Mouse (Mus musculus) heart, embryonic 11.5 days (tissue): Measurements from ENCODE around the gene Rybp. TPM values are rescaled to one million over a fixed set of nuclear protein-coding genes. Genes with fewer than 3 reads are reported as not detected.

ENCODE experiments used
- ATAC-seq: fragments of 200-750 bp; cut with Nextera tagmentation; replicated peaks from 2 replicates; pipeline ENCODE4 v1.8.0; 2017; ENCODE audit warnings: moderate library complexity; ENCODE audit not compliant: insufficient number of reproducible peaks, low FRiP score, low TSS enrichment
- H3K27ac ChIP-seq: fragments of 300-500 bp; sonication (generic); 2 replicates; pipeline ENCODE4 v1.5.1; 2014; ENCODE audit warnings: mild to moderate bottlenecking, low read depth, low read length
- H3K27me3 ChIP-seq: fragments of 300-500 bp; sonication (generic); 2 replicates; pipeline ENCODE4 v1.6.1; 2014; ENCODE audit warnings: mild to moderate bottlenecking, low read length, mixed read lengths; ENCODE audit not compliant: control insufficient read depth, insufficient read depth
- H3K36me3 ChIP-seq: fragments of 300-500 bp; sonication (generic); 2 replicates; pipeline ENCODE4 v1.6.1; 2014; ENCODE audit warnings: mild to moderate bottlenecking, low read length, moderate library complexity, mixed read lengths; ENCODE audit not compliant: control insufficient read depth, insufficient read depth
- H3K4me1 ChIP-seq: fragments of 300-500 bp; sonication (generic); 2 replicates; pipeline ENCODE4 v1.6.1; 2014; ENCODE audit warnings: low read length; ENCODE audit not compliant: control insufficient read depth, insufficient read depth
- H3K4me2 ChIP-seq: fragments of 300-500 bp; sonication (generic); 2 replicates; pipeline ENCODE4 v1.6.1; 2014; ENCODE audit warnings: mild to moderate bottlenecking, moderate library complexity
- H3K4me3 ChIP-seq: fragments of 300-500 bp; sonication (generic); 2 replicates; pipeline ENCODE4 v1.5.1; 2014; ENCODE audit warnings: low read depth, low read length
- H3K9ac ChIP-seq: fragments of 300-500 bp; sonication (generic); 2 replicates; pipeline ENCODE4 v1.6.1; 2014; ENCODE audit warnings: mild to moderate bottlenecking, low read depth, low read length, moderate library complexity
- H3K9me3 ChIP-seq: fragments of 300-500 bp; sonication (generic); replicated peaks from 2 replicates; pipeline ENCODE4 v1.6.1; 2016; ENCODE audit warnings: low read length; ENCODE audit not compliant: control insufficient read depth
- WGBS: fragments of 180-500 bp; shearing (Covaris S2); extraction: QIAGEN DNeasy Blood & Tissue Kit; methylation state at CpG from one replicate; pipeline ENCODE4 v1.1.7; 2014; ENCODE audit not compliant: insufficient replicate concordance; 5-methylcytosine and 5-hydroxymethylcytosine counted together
- polyA plus RNA-seq: library from polyadenylated mRNA; unstranded; fragments of >200 nt; fragmentation: Nextera tagmentation; extraction: Ambion mirVana; gene quantifications from 2 replicates; pipeline ENCODE4 v1.2.1, GENCODE M21; 2014

Rybp gene
- polyA plus RNA-seq, 1 experiment from 2014 or later: 8.8 TPM

DNA sequence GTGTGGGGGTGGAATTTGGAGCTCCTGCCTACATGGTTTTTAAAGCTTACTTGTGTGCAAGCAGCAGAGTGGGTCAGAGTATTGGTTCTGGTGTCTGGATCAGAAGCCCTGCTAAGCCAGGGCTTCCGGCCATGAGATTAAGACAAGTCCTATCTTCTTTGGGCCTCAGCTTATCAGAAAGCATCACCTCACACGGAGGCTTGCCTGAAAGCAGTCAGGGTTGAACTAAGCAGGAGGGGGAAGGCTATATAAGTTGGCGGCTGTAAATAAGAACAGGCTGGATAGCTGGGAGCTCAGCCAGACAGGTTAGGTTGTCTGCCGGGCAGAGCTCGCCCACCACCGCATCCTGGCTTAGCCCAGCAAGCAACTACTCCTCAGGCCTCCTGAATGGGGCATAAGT lies 99.5 kb downstream of the Rybp start:
- ATAC-seq: no peak
- 20% methylated on average over 6 of the region's 6 CpGs for WGBS
- no peak overlapping the region for H3K4me2 ChIP-seq
- H3K4me3 ChIP-seq: no peak overlapping the region
- no peak overlapping the region for H3K9ac ChIP-seq
- H3K4me1 ChIP-seq: peaks cover 20% of the 10 kb centered on the region
- H3K9me3 ChIP-seq: no peaks in the 10 kb centered on the region
- no peak overlapping the region for H3K27ac ChIP-seq
- no peaks in the 10 kb centered on the region for H3K36me3 ChIP-seq
- 0 out of 2 replicates have a peak, but pooled peaks cover 2% of the 10 kb centered on the region for H3K27me3 ChIP-seq

DNA sequence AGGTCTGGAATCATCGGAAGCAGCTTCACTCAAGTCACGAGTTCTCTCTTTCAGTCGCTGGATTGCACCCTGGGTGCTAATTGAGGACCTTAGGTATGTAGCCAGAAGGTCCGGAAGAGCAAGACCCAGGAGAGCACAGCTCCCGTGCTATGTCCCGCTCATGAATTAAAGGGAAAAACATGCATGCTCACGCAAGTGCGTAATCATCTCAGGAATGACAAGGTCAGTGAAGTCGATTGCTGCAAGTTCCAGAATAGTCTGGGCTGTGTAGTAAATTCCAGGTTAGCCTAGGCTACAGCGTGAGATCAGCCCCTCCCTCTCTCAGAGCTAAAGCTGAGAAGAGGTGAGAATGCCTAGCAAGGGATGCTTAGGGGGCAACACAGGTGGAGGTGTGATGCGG lies 100.5 kb downstream of the Rybp start:
- Histone ChIP-seq H3K36me3 (no peaks in the 10 kb centered on the region), H3K4me1 (peaks cover 19% of the 10 kb centered on the region), H3K4me2 (no peak overlapping the region), H3K27ac (no peak overlapping the region), H3K9me3 (no peaks in the 10 kb centered on the region), H3K9ac (no peak overlapping the region), H3K27me3 (0 out of 2 replicates have a peak, but pooled peaks cover 5% of the 10 kb centered on the region), H3K4me3 (no peak overlapping the region)
- 69% methylated on average over 11 of the region's 11 CpGs for WGBS
- ATAC-seq: no peak

DNA sequence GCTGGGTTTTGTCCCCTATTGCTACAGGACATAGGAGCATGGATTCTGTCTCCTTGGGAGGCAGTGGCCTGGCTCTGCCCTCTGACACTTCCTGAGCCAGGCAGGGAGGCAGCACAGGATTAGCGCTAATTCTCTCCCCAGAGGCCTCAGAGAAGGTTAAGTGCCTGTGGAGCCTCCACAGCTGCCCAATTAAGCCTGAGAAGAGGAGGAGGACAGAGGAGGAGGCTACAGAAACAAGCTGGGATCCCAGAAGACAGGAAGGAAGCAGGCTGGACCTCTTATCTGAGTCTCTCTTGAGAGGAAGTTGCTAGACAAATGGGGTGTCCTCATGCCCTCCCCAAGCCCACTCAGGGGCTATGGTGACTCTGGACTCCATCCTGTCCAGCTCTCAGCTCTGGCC lies 101.8 kb downstream of the Rybp start:
- Histone ChIP-seq H3K4me2 (no peak overlapping the region), H3K4me1 (peaks cover 23% of the 10 kb centered on the region), H3K9ac (no peak overlapping the region), H3K4me3 (no peak overlapping the region), H3K9me3 (no peaks in the 10 kb centered on the region), H3K36me3 (no peaks in the 10 kb centered on the region), H3K27ac (no peak overlapping the region), H3K27me3 (0 out of 2 replicates have a peak, but pooled peaks cover 7% of the 10 kb centered on the region)
- WGBS: 0% methylated on average over 1 of the region's 1 CpGs
- ATAC-seq: no peak

DNA sequence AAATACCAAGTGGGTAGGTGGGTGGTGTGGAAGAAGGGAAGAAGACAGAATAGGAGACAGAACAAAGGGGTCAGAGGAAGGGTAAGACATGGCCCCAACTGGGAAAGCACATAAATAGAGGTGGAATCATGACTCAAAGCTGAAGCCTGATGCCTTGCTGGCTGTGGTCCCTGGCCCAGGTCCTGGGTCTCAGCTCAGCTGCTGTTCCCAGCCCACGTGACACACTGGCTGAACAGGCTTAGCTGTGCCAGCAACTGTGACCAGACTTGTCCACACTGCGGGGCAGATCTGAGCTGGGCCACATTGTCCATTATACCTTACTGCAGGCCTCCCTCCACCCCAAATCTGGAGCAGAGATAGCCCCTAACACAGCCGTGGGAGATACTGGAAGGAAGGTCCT lies 103.9 kb downstream of the Rybp start:
- ATAC-seq: no peak
- Histone ChIP-seq H3K4me1 (peaks cover 26% of the 10 kb centered on the region), H3K4me2 (no peak overlapping the region), H3K9ac (no peak overlapping the region), H3K4me3 (no peak overlapping the region), H3K9me3 (no peaks in the 10 kb centered on the region), H3K36me3 (no peaks in the 10 kb centered on the region), H3K27me3 (0 out of 2 replicates have a peak, but pooled peaks cover 5% of the 10 kb centered on the region), H3K27ac (no peak overlapping the region)
- 80% methylated on average over 3 of the region's 3 CpGs for WGBS

GRCm38 (mm10) chr6:100180883-100181262 lies 106.4 kb downstream of the Rybp start:
- no peak overlapping the region for H3K9ac ChIP-seq
- 44% methylated on average over 4 of the region's 4 CpGs for WGBS
- ATAC-seq: no peak
- H3K4me1 ChIP-seq: peaks cover 15% of the 10 kb centered on the region
- H3K27me3 ChIP-seq: 0 out of 2 replicates have a peak, but pooled peaks cover 5% of the 10 kb centered on the region
- H3K9me3 ChIP-seq: no peaks in the 10 kb centered on the region
- H3K4me2 ChIP-seq: no peak overlapping the region
- no peak overlapping the region for H3K27ac ChIP-seq
- no peak overlapping the region for H3K4me3 ChIP-seq
- H3K36me3 ChIP-seq: no peaks in the 10 kb centered on the region

GRCm38 (mm10) chr6:100180213-100180882 lies 106.9 kb downstream of the Rybp start:
- no peak overlapping the region for H3K27ac ChIP-seq
- no peak overlapping the region for H3K4me3 ChIP-seq
- H3K9me3 ChIP-seq: no peaks in the 10 kb centered on the region
- no peak overlapping the region for H3K4me2 ChIP-seq
- 71% methylated on average over 4 of the region's 4 CpGs for WGBS
- 0 out of 2 replicates have a peak, but pooled peaks cover 5% of the 10 kb centered on the region for H3K27me3 ChIP-seq
- no peaks in the 10 kb centered on the region for H3K36me3 ChIP-seq
- H3K4me1 ChIP-seq: peaks cover 9% of the 10 kb centered on the region
- no peak overlapping the region for H3K9ac ChIP-seq
- ATAC-seq: no peak

- ATAC-seq: no peak
- H3K27me3 ChIP-seq: 0 out of 2 replicates have a peak, but pooled peaks cover 5% of the 10 kb centered on the region
- no peaks in the 10 kb centered on the region for H3K36me3 ChIP-seq
- 22% methylated on average over 3 of the region's 3 CpGs for WGBS
- no peak overlapping the region for H3K27ac ChIP-seq
- H3K4me2 ChIP-seq: no peak overlapping the region
- H3K4me1 ChIP-seq: peaks cover 7% of the 10 kb centered on the region
- no peak overlapping the region for H3K4me3 ChIP-seq
- no peak overlapping the region for H3K9ac ChIP-seq
- no peaks in the 10 kb centered on the region for H3K9me3 ChIP-seq
Measured at GRCm38 (mm10) chr6:100178830-100179229, 108.5 kb downstream of the Rybp start.
